Mouse (Mus musculus): Measurements from ENCODE around the gene Srgap3.
"Not testable (repeated sequence)": the region's sequence is repeated elsewhere in the genome, so short reads cannot be mapped to it uniquely, and the experiment has no call there.

- not testable (repeated sequence) for TF ChIP-seq POLR2A (IDR thresholded peaks at IDR 0.05; ENCODE audit: low read depth, low read length); CTCF (conservative IDR thresholded peaks at IDR 0.05; ENCODE audit: insufficient read depth, insufficient read length, low read depth, low read length)
Measured at GRCm38 (mm10) chr6:112702296-112702695, 244.8 kb downstream of the Srgap3 start.

Measured in kidney, adult 2 months (tissue).